Mouse (Mus musculus): ENCODE measurements around the gene Rere.

The Rere gene

GRCm38 (mm10) chr4:150281018-150281761, at the start of gene Rere:
TSS of gene Rere (plus strand) at chr4:150281646.
- ATAC-seq (ENCODE audit: low TSS enrichment): peak; percentile 96

GRCm38 (mm10) chr4:150231871-150232270, 49.6 kb upstream of the Rere start:
- ATAC-seq (ENCODE audit: low TSS enrichment): peak; percentile 31; the same call in 1 of the 2 replicates

- peak; percentile 4; the same call in 1 of the 2 replicates for ATAC-seq (ENCODE audit: low TSS enrichment)
Observed at GRCm38 (mm10) chr4:150234599-150235327, 46.7 kb upstream of the Rere start.

- ATAC-seq (ENCODE audit: low TSS enrichment): no peak
Observed at GRCm38 (mm10) chr4:150235585-150235984, 45.9 kb upstream of the Rere start.

GRCm38 (mm10) chr4:150236031-150236430, 45.4 kb upstream of the Rere start:
- no peak for ATAC-seq (ENCODE audit: low TSS enrichment)

GRCm38 (mm10) chr4:150236521-150237481, 44.6 kb upstream of the Rere start, which contains the start of gene Eno1:
TSS of gene Eno1 (plus strand) at chr4:150236721.
- ATAC-seq (ENCODE audit: low TSS enrichment): peak; percentile 86

- ATAC-seq (ENCODE audit: low TSS enrichment): no peak
Observed at GRCm38 (mm10) chr4:150237636-150238361, 43.6 kb upstream of the Rere start.

- ATAC-seq (ENCODE audit: low TSS enrichment): no peak
Observed at GRCm38 (mm10) chr4:150238433-150239086, 42.9 kb upstream of the Rere start.

- ATAC-seq (ENCODE audit: low TSS enrichment): no peak
Observed at GRCm38 (mm10) chr4:150239087-150239480, 42.4 kb upstream of the Rere start.

GRCm38 (mm10) chr4:150239503-150239902, 41.9 kb upstream of the Rere start:
- no peak for ATAC-seq (ENCODE audit: low TSS enrichment)

- peak; percentile 10; the same call in 1 of the 2 replicates for ATAC-seq (ENCODE audit: low TSS enrichment)
Observed at GRCm38 (mm10) chr4:150239951-150240368, 41.5 kb upstream of the Rere start.

- no peak for ATAC-seq (ENCODE audit: low TSS enrichment)
Observed at GRCm38 (mm10) chr4:150240381-150240886, 41.0 kb upstream of the Rere start.

GRCm38 (mm10) chr4:150241708-150242107, 39.7 kb upstream of the Rere start:
- no peak for ATAC-seq (ENCODE audit: low TSS enrichment)

- ATAC-seq (ENCODE audit: low TSS enrichment): no peak
Observed at GRCm38 (mm10) chr4:150242745-150243144, 38.7 kb upstream of the Rere start.

- no peak for ATAC-seq (ENCODE audit: low TSS enrichment)
Observed at GRCm38 (mm10) chr4:150245876-150246275, 35.6 kb upstream of the Rere start.

- ATAC-seq (ENCODE audit: low TSS enrichment): peak; percentile 69
Observed at GRCm38 (mm10) chr4:150248009-150248408, 33.4 kb upstream of the Rere start.

GRCm38 (mm10) chr4:150248917-150249316, 32.5 kb upstream of the Rere start:
- no peak for ATAC-seq (ENCODE audit: low TSS enrichment)

- ATAC-seq (ENCODE audit: low TSS enrichment): peak; percentile 83
Observed at GRCm38 (mm10) chr4:150249731-150250270, 31.6 kb upstream of the Rere start.

GRCm38 (mm10) chr4:150250549-150251422, 30.7 kb upstream of the Rere start:
- no peak for ATAC-seq (ENCODE audit: low TSS enrichment)

Measured in frontal cortex, adult (tissue).